Mouse (Mus musculus) E14TG2a.4 (cell line): ENCODE measurements around the gene Glt1d1.
A peak's percentile ranks its signal among the peaks of the same experiment; 100 is the strongest.

Source experiments
- CTCF ChIP-seq: conservative IDR thresholded peaks from 2 replicates; pipeline ENCODE4 v1.5.1; 2014; ENCODE audit warnings: low read length
- NANOG ChIP-seq: IDR thresholded peaks from 2 replicates; pipeline ENCODE4 v1.6.1; 2014; ENCODE audit warnings: borderline replicate concordance, low read length, mixed read lengths
- POU5F1 ChIP-seq: IDR thresholded peaks from 2 replicates; pipeline ENCODE4 v1.6.1; 2014; ENCODE audit warnings: low read length, borderline replicate concordance

DNA sequence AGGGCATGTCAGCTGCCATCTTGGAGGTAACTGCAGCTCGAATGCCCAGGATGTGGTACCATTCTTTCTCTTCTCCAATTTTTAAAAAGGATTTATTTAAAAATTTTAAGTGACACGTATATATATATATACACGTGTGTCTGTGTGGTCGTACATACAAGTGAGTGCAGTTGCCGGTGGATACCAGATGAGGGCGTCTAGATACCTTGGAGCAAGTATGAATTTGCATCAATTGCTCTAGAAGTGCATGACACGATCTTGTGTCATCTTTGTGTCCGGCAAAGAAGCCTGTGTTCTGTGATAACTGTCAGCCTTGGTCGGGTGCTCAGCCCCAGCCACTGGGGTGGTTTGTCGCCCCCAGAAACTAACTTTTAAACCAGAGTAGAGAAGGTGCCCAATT lies 59.0 kb downstream of the Glt1d1 start:
- peak; percentile 28; the same call in 1 of the 2 replicates for TF ChIP-seq CTCF
- TF ChIP-seq NANOG, result no peak
- TF ChIP-seq POU5F1, result no peak
